Mouse (Mus musculus) embryonic facial prominence, embryonic 10.5 days (tissue): ENCODE measurements around the gene Shank3. TPM values are rescaled to one million over a fixed set of nuclear protein-coding genes. Genes with fewer than 3 reads are reported as not detected.

ENCODE experiments used
- DNase-seq: peaks from one replicate; pipeline ENCODE4 v3.0.0-alpha.2; 2017; ENCODE audit warnings: low spot score
- H3K27ac ChIP-seq: fragments of 300-500 bp; sonication (generic); replicated peaks from 2 replicates; pipeline ENCODE4 v1.5.1; 2016; ENCODE audit warnings: mild to moderate bottlenecking
- H3K27me3 ChIP-seq: fragments of 300-500 bp; sonication (generic); replicated peaks from 2 replicates; pipeline ENCODE4 v1.6.1; 2016; ENCODE audit warnings: low read depth, mild to moderate bottlenecking; ENCODE audit not compliant: poor library complexity, severe bottlenecking
- H3K36me3 ChIP-seq: fragments of 300-500 bp; sonication (generic); replicated peaks from 2 replicates; pipeline ENCODE4 v1.6.1; 2016; ENCODE audit warnings: mild to moderate bottlenecking, moderate library complexity
- H3K4me1 ChIP-seq: fragments of 300-500 bp; sonication (generic); 2 replicates; pipeline ENCODE4 v1.6.1; 2016
- H3K4me3 ChIP-seq: fragments of 300-500 bp; sonication (generic); 2 replicates; pipeline ENCODE4 v1.5.1; 2016; ENCODE audit warnings: mild to moderate bottlenecking, moderate library complexity
- H3K9me3 ChIP-seq: fragments of 300-500 bp; sonication (generic); 2 replicates; pipeline ENCODE4 v1.6.1; 2016; ENCODE audit warnings: mild to moderate bottlenecking
- WGBS: fragments of 180-500 bp; shearing (Covaris S2); methylation state at CpG from one replicate; pipeline ENCODE4 v1.1.7; 2016; 5-methylcytosine and 5-hydroxymethylcytosine counted together
- polyA plus RNA-seq: library from polyadenylated mRNA; unstranded; fragments of >200 nt; fragmentation: Nextera tagmentation; extraction: Ambion mirVana; gene quantifications from 2 replicates; pipeline ENCODE4 v1.2.1, GENCODE M21; 2016

The Shank3 gene
- polyA plus RNA-seq, result 1.3 and 2.4 TPM in 2 replicates

- H3K27ac ChIP-seq, result peak within 1 kb of the TSS; percentile 88
- peaks cover 43% of the 10 kb centered on the region for H3K4me1 ChIP-seq
These were observed at the start of gene Shank3 for GRCm38 (mm10) chr15:89498961-89499688. Shank3 (plus strand) TSS chr15:89499623.

GRCm38 (mm10) chr15:89452906-89453864 lies 46.2 kb upstream of the Shank3 start:
- Histone ChIP-seq H3K4me3 (peak overlapping the region; percentile 77), H3K9me3 (no peaks in the 10 kb centered on the region), H3K27ac (peak overlapping the region; percentile 83), H3K4me1 (peaks cover 20% of the 10 kb centered on the region), H3K27me3 (peaks cover 45% of the 10 kb centered on the region), H3K36me3 (peaks cover 14% of the 10 kb centered on the region)
- peak; percentile 83 for DNase-seq
- WGBS, result 5% methylated on average over 24 of the region's 24 CpGs

More at GRCm38 (mm10) chr15:89498961-89499688, at the start of gene Shank3:
- Histone ChIP-seq H3K9me3 (0 out of 2 replicates have a peak, but pooled peaks cover 2% of the 10 kb centered on the region), H3K36me3 (peaks cover 11% of the 10 kb centered on the region), H3K27me3 (peaks cover 77% of the 10 kb centered on the region), H3K4me3 (peak within 1 kb of the TSS; percentile 83)
- DNase-seq, result peak; percentile 71
- under 1% methylated on average over 62 of the region's 72 CpGs for WGBS

GRCm38 (mm10) chr15:89453865-89454478 lies 45.5 kb upstream of the Shank3 start, which contains the start of gene Mapk8ip2:
Mapk8ip2 (plus strand) TSS chr15:89453913.
- peaks cover 45% of the 10 kb centered on the region for H3K27me3 ChIP-seq
- H3K4me1 ChIP-seq, result peaks cover 20% of the 10 kb centered on the region
- WGBS, result under 1% methylated on average over 53 of the region's 53 CpGs
- H3K36me3 ChIP-seq, result peaks cover 18% of the 10 kb centered on the region
- peak; percentile 45 for DNase-seq
- H3K27ac ChIP-seq, result peak within 1 kb of the TSS; percentile 83
- H3K9me3 ChIP-seq, result no peaks in the 10 kb centered on the region
- peak within 1 kb of the TSS; percentile 77 for H3K4me3 ChIP-seq

GRCm38 (mm10) chr15:89454857-89455256 lies 44.6 kb upstream of the Shank3 start:
- H3K4me3 ChIP-seq, result peak overlapping the region; percentile 77
- no peak for DNase-seq
- peaks cover 21% of the 10 kb centered on the region for H3K36me3 ChIP-seq
- WGBS, result 10% methylated on average over 6 of the region's 6 CpGs
- H3K4me1 ChIP-seq, result peaks cover 20% of the 10 kb centered on the region
- no peaks in the 10 kb centered on the region for H3K9me3 ChIP-seq
- no peak overlapping the region for H3K27ac ChIP-seq
- peaks cover 45% of the 10 kb centered on the region for H3K27me3 ChIP-seq

GRCm38 (mm10) chr15:89455642-89456041 lies 43.8 kb upstream of the Shank3 start:
- WGBS, result 79% methylated on average over 6 of the region's 6 CpGs
- H3K27me3 ChIP-seq, result peaks cover 45% of the 10 kb centered on the region

GRCm38 (mm10) chr15:89458942-89459341 lies 40.5 kb upstream of the Shank3 start:
- WGBS, result 92% methylated on average over 15 of the region's 15 CpGs

More at GRCm38 (mm10) chr15:89455642-89456041, 43.8 kb upstream of the Shank3 start:
- Histone ChIP-seq H3K9me3 (no peaks in the 10 kb centered on the region), H3K4me1 (peaks cover 20% of the 10 kb centered on the region), H3K36me3 (peaks cover 23% of the 10 kb centered on the region), H3K4me3 (no peak overlapping the region), H3K27ac (no peak overlapping the region)
- DNase-seq, result no peak

GRCm38 (mm10) chr15:89459821-89460220 lies 39.6 kb upstream of the Shank3 start:
- 88% methylated on average over 7 of the region's 7 CpGs for WGBS
- Histone ChIP-seq H3K4me1 (peaks cover 5% of the 10 kb centered on the region), H3K4me3 (no peak overlapping the region)

More at GRCm38 (mm10) chr15:89458942-89459341, 40.5 kb upstream of the Shank3 start:
- H3K9me3 ChIP-seq, result no peaks in the 10 kb centered on the region
- H3K4me3 ChIP-seq, result no peak overlapping the region
- H3K4me1 ChIP-seq, result peaks cover 14% of the 10 kb centered on the region
- H3K36me3 ChIP-seq, result peaks cover 33% of the 10 kb centered on the region
- no peak overlapping the region for H3K27ac ChIP-seq
- H3K27me3 ChIP-seq, result peaks cover 26% of the 10 kb centered on the region
- DNase-seq, result no peak

GRCm38 (mm10) chr15:89460298-89460697 lies 39.1 kb upstream of the Shank3 start:
- WGBS, result 65% methylated on average over 10 of the region's 10 CpGs
- Histone ChIP-seq H3K27ac (no peak overlapping the region), H3K9me3 (no peaks in the 10 kb centered on the region), H3K27me3 (peaks cover 12% of the 10 kb centered on the region), H3K4me3 (no peak overlapping the region), H3K4me1 (peaks cover 3% of the 10 kb centered on the region; the same call in 1 of the 2 replicates), H3K36me3 (peaks cover 33% of the 10 kb centered on the region)
- DNase-seq, result no peak

More at GRCm38 (mm10) chr15:89459821-89460220, 39.6 kb upstream of the Shank3 start:
- peaks cover 33% of the 10 kb centered on the region for H3K36me3 ChIP-seq
- H3K27ac ChIP-seq, result no peak overlapping the region
- peaks cover 17% of the 10 kb centered on the region for H3K27me3 ChIP-seq
- DNase-seq, result no peak
- H3K9me3 ChIP-seq, result no peaks in the 10 kb centered on the region

- 82% methylated on average over 15 of the region's 15 CpGs for WGBS
- peaks cover 3% of the 10 kb centered on the region; the same call in 1 of the 2 replicates for H3K4me1 ChIP-seq
- no peak overlapping the region for H3K27ac ChIP-seq
- peaks cover 33% of the 10 kb centered on the region for H3K36me3 ChIP-seq
- no peaks in the 10 kb centered on the region for H3K9me3 ChIP-seq
- H3K27me3 ChIP-seq, result peaks cover 11% of the 10 kb centered on the region; the same call in 1 of the 2 replicates
- H3K4me3 ChIP-seq, result no peak overlapping the region
- no peak for DNase-seq
These were observed 38.1 kb upstream of the Shank3 start for GRCm38 (mm10) chr15:89461321-89461720.

- H3K9me3 ChIP-seq, result no peaks in the 10 kb centered on the region
- peaks cover 29% of the 10 kb centered on the region for H3K36me3 ChIP-seq
- H3K27ac ChIP-seq, result no peak overlapping the region
- H3K4me1 ChIP-seq, result peaks cover 3% of the 10 kb centered on the region; the same call in 1 of the 2 replicates
- no peak overlapping the region for H3K4me3 ChIP-seq
- no peak for DNase-seq
- peaks cover 7% of the 10 kb centered on the region; the same call in 1 of the 2 replicates for H3K27me3 ChIP-seq
- 82% methylated on average over 7 of the region's 7 CpGs for WGBS
These were observed 37.2 kb upstream of the Shank3 start for GRCm38 (mm10) chr15:89462176-89462575.

GRCm38 (mm10) chr15:89463334-89464235 lies 35.8 kb upstream of the Shank3 start:
- WGBS, result 62% methylated on average over 5 of the region's 5 CpGs
- no peak for DNase-seq
- H3K4me1 ChIP-seq, result peaks cover 3% of the 10 kb centered on the region; the same call in 1 of the 2 replicates
- no peaks in the 10 kb centered on the region for H3K9me3 ChIP-seq
- H3K27me3 ChIP-seq, result no peaks in the 10 kb centered on the region
- H3K36me3 ChIP-seq, result peaks cover 18% of the 10 kb centered on the region; the same call in 1 of the 2 replicates
- H3K4me3 ChIP-seq, result no peak overlapping the region
- no peak overlapping the region for H3K27ac ChIP-seq
